9 mouse cellular contexts compared by ENCODE assay signal in genomic region chr19:11121016-11121420, GRCm38 (mm10). TPM values are rescaled to one million over a fixed set of nuclear protein-coding genes. Genes with fewer than 3 reads are reported as not detected.
A peak's percentile ranks its signal among the peaks of the same experiment; 100 is the strongest.
DNase-seq lines count a peak whose midpoint lies in the region; ATAC-seq and TF ChIP-seq lines count a peak whose summit lies in the region.
"Not testable (repeated sequence)": the region's sequence is repeated elsewhere in the genome, so short reads cannot be mapped to it uniquely, and the experiment has no call there.
"Had no signal": no experiment of that assay in that cellular context is flagged by ENCODE, and none has a peak within 500 bp of the region (broad histone marks: within the 10 kb centered on the region; RNA-seq: fewer than 3 reads in every experiment).

No protein-coding gene starts in this region.

- H3K9ac ChIP-seq in embryonic facial prominence, embryonic 12.5 days = not testable (repeated sequence)
- H3K9ac ChIP-seq in heart, adult 2 months (ENCODE audit: low read depth, low read length) = peak overlapping the region; percentile 90
- peak overlapping the region; percentile 53 for H3K9ac ChIP-seq in limb, embryonic 12.5 days (replicated peaks)

- peak overlapping the region; percentile 37 for H3K4me2 ChIP-seq in embryonic facial prominence, embryonic 12.5 days (replicated peaks)
- H3K4me2 ChIP-seq in limb, embryonic 12.5 days = peak overlapping the region; percentile 49

- H3K79me2 ChIP-seq in heart, adult 2 months (replicated peaks; ENCODE audit: control insufficient read depth, insufficient read depth, low read length) = not testable (repeated sequence)

- peak overlapping the region; percentile 33 for H3K4me3 ChIP-seq in embryonic facial prominence, embryonic 12.5 days
- peak overlapping the region; percentile 18; the same call in 1 of the 2 replicates for H3K4me3 ChIP-seq in heart, adult 2 months
- peak overlapping the region; percentile 36 for H3K4me3 ChIP-seq in limb, embryonic 12.5 days (replicated peaks)

- TF ChIP-seq EP300 in heart, adult 2 months (IDR thresholded peaks at IDR 0.05; ENCODE audit: insufficient read depth, low read depth, low read length) = not testable (repeated sequence)

- peak; percentile 28 for DNase-seq in brain, adult 2 months (ENCODE audit: low read depth, low spot score)
- DNase-seq in heart, adult 2 months = peak; percentile 45 to 61
- peak; percentile 56 for DNase-seq in retina, postnatal 1 day
- DNase-seq in urinary bladder, postnatal 14 days (ENCODE audit: low spot score) = peak; percentile 6

- not testable (repeated sequence) for TF ChIP-seq POLR2A in heart, adult 2 months (IDR thresholded peaks at IDR 0.05; ENCODE audit: insufficient read depth, low read depth, low read length)

- TF ChIP-seq CTCF in heart, adult 2 months (IDR thresholded peaks at IDR 0.05) = not testable (repeated sequence)

- H3K27ac ChIP-seq in embryonic facial prominence, embryonic 12.5 days; heart, adult 2 months; limb, embryonic 12.5 days: not testable (repeated sequence)

- intact Hi-C loops in heart, adult 2 months (cut with DNase I) = not testable (repeated sequence)

- WGBS in embryonic facial prominence, embryonic 12.5 days = 0% methylated on average over 10 of the region's 38 CpGs
- WGBS in heart, adult 2 months = 2% methylated on average over 19 of the region's 38 CpGs
- 3% methylated on average over 19 of the region's 38 CpGs for WGBS in limb, embryonic 12.5 days

- ATAC-seq in embryonic facial prominence, embryonic 12.5 days (ENCODE audit: insufficient number of reproducible peaks, insufficient read depth, low FRiP score, low TSS enrichment) = peak; percentile 93
- ATAC-seq in inflammation-experienced regulatory T-cells, adult 6 months = peak; percentile 97
- ATAC-seq in limb, embryonic 12.5 days (ENCODE audit: insufficient number of reproducible peaks, insufficient read depth, low FRiP score, low TSS enrichment, low read depth) = peak; percentile 97
- ATAC-seq in megakaryocyte progenitor cell, adult 5-6 weeks (replicated peaks; ENCODE audit: poor library complexity) = peak; percentile 96

- not testable (repeated sequence) for H3K36me3 ChIP-seq in embryonic facial prominence, embryonic 12.5 days; heart, adult 2 months (ENCODE audit: control insufficient read depth, insufficient read depth, low read length); limb, embryonic 12.5 days

- not testable (repeated sequence) for H3K4me1 ChIP-seq in embryonic facial prominence, embryonic 12.5 days; heart, adult 2 months (ENCODE audit: control insufficient read depth, insufficient read depth, low read length); limb, embryonic 12.5 days (replicated peaks)

- not testable (repeated sequence) for H3K27me3 ChIP-seq in embryonic facial prominence, embryonic 12.5 days; heart, adult 2 months (ENCODE audit: control insufficient read depth, insufficient read depth, low read length); limb, embryonic 12.5 days

- not testable (repeated sequence) for H3K9me3 ChIP-seq in embryonic facial prominence, embryonic 12.5 days; limb, embryonic 12.5 days

RNA-seq across cellular contexts. Expression of gene 1700017D01Rik, which starts 9.7 kb away (rescaled TPM):
- not detected in 2 replicates for polyA plus RNA-seq in embryonic facial prominence, embryonic 12.5 days (2016; fragmentation: Nextera tagmentation; extraction: Ambion mirVana)
- total RNA-seq in heart, adult 2 months (2021) = not detected
- 0.08 and 0.15 TPM in 2 replicates for polyA plus RNA-seq in heart, adult 2 months (2012; rRNA removed)
- not detected for polyA plus RNA-seq in inflammation-experienced regulatory T-cells, adult 6 months (2017; shearing (Covaris generic))
- not detected in 2 replicates for polyA plus RNA-seq in limb, embryonic 12.5 days (2016; fragmentation: Nextera tagmentation; extraction: Ambion mirVana)
- not detected in 2 replicates for total RNA-seq in megakaryocyte progenitor cell, adult 5-6 weeks (2015)
- not detected in 2 replicates for total RNA-seq in megakaryocyte progenitor cell, adult 5-6 weeks (2017)
- total RNA-seq: adrenal gland, postnatal 4 days had no signal

RNA-seq across cellular contexts. Expression of gene Ms4a8a, which starts 40.1 kb away (rescaled TPM):
- polyA plus RNA-seq in embryonic facial prominence, embryonic 12.5 days (2016; fragmentation: Nextera tagmentation; extraction: Ambion mirVana) = not detected in 2 replicates
- total RNA-seq in heart, adult 2 months (2021) = 1 to 10 TPM; 2.2 to 2.4 TPM
- 1.1 and 1.7 TPM in 2 replicates for polyA plus RNA-seq in heart, adult 2 months (2012; rRNA removed)
- under 1 TPM in 1 of 3 experiments, not detected in 2; 0.54 TPM for polyA plus RNA-seq in inflammation-experienced regulatory T-cells, adult 6 months (2017; shearing (Covaris generic))
- polyA plus RNA-seq in limb, embryonic 12.5 days (2016; fragmentation: Nextera tagmentation; extraction: Ambion mirVana) = not detected in 2 replicates
- total RNA-seq in megakaryocyte progenitor cell, adult 5-6 weeks (2015) = 0.17 TPM in 1 of 2 replicates, not detected in the other
- total RNA-seq in megakaryocyte progenitor cell, adult 5-6 weeks (2017) = 1.5 TPM in 1 of 2 replicates, not detected in the other

RNA-seq across cellular contexts. Expression of gene 1700025F22Rik, which starts 44.1 kb away (rescaled TPM):
- not detected in 2 replicates for polyA plus RNA-seq in embryonic facial prominence, embryonic 12.5 days (2016; fragmentation: Nextera tagmentation; extraction: Ambion mirVana)
- total RNA-seq in heart, adult 2 months (2021) = not detected
- polyA plus RNA-seq in heart, adult 2 months (2012; rRNA removed) = not detected in 2 replicates
- not detected for polyA plus RNA-seq in inflammation-experienced regulatory T-cells, adult 6 months (2017; shearing (Covaris generic))
- not detected in 2 replicates for polyA plus RNA-seq in limb, embryonic 12.5 days (2016; fragmentation: Nextera tagmentation; extraction: Ambion mirVana)
- total RNA-seq in megakaryocyte progenitor cell, adult 5-6 weeks (2015) = not detected in 2 replicates
- not detected in 2 replicates for total RNA-seq in megakaryocyte progenitor cell, adult 5-6 weeks (2017)
- total RNA-seq: adrenal gland, postnatal 4 days had no signal

Comparison
In these comparisons a context has a peak if more than half of its experiments do, and no peak if none do; other contexts are left out.
1. DNase-seq: peak in every context shown above with its lines; median percentile 56 in retina, postnatal 1 day; 53 in heart, adult 2 months; 28 in brain, adult 2 months; 6 in urinary bladder, postnatal 14 days.